Mouse (Mus musculus) ES-Bruce4 (cell line): ENCODE data around the gene Slc16a7. TPM values are rescaled to one million over a fixed set of nuclear protein-coding genes. Genes with fewer than 3 reads are reported as not detected.

Experiments used
- H3K27ac ChIP-seq: 2 replicates; pipeline ENCODE4 v1.5.1; 2012; ENCODE audit warnings: low read length, inconsistent platforms; ENCODE audit not compliant: insufficient read depth
- H3K27me3 ChIP-seq: 2 replicates; pipeline ENCODE4 v1.6.1; 2012; ENCODE audit warnings: mild to moderate bottlenecking, low read length, inconsistent platforms; ENCODE audit not compliant: control insufficient read depth, poor library complexity, insufficient read depth, severe bottlenecking
- H3K36me3 ChIP-seq: 2 replicates; pipeline ENCODE4 v1.6.1; 2012; ENCODE audit warnings: inconsistent platforms, mild to moderate bottlenecking, low read length, moderate library complexity; ENCODE audit not compliant: control insufficient read depth, poor library complexity, insufficient read depth, severe bottlenecking
- H3K4me1 ChIP-seq: one replicate; pipeline ENCODE4 v1.8.1; 2011; ENCODE audit warnings: low read length; ENCODE audit not compliant: control insufficient read depth, insufficient read depth
- H3K4me3 ChIP-seq: 2 replicates; pipeline ENCODE4 v1.5.1; 2011; ENCODE audit warnings: low read depth, mild to moderate bottlenecking, low read length
- H3K9ac ChIP-seq: 2 replicates; pipeline ENCODE4 v1.6.1; 2012; ENCODE audit warnings: low read depth, mild to moderate bottlenecking, inconsistent platforms; ENCODE audit not compliant: poor library complexity, severe bottlenecking
- H3K9me3 ChIP-seq: replicated peaks from 2 replicates; pipeline ENCODE4 v1.6.1; 2012; ENCODE audit warnings: mild to moderate bottlenecking, low read length, inconsistent platforms; ENCODE audit not compliant: control insufficient read depth, poor library complexity, insufficient read depth, severe bottlenecking
- CTCF ChIP-seq: IDR thresholded peaks from one replicate; pipeline ENCODE4 v1.8.1; 2011; ENCODE audit warnings: low read depth, low read length
- EP300 ChIP-seq: IDR thresholded peaks from 2 replicates; pipeline ENCODE4 v1.6.1; 2011; ENCODE audit warnings: low read depth, low read length; ENCODE audit not compliant: insufficient read depth
- POLR2A ChIP-seq: IDR thresholded peaks from one replicate; pipeline ENCODE4 v1.8.1; 2011; ENCODE audit warnings: low read length; ENCODE audit not compliant: insufficient read depth
- polyA plus RNA-seq: library from polyadenylated mRNA; stranded (reverse); fragments of >200 nt; gene quantifications from 2 replicates; pipeline ENCODE4 v1.2.4, GENCODE M21; 2011; ENCODE audit warnings: low read depth; ENCODE audit not compliant: missing spikeins, insufficient read depth, insufficient read length

Gene Slc16a7
- polyA plus RNA-seq, 1 experiment = 0.21 TPM

DNA sequence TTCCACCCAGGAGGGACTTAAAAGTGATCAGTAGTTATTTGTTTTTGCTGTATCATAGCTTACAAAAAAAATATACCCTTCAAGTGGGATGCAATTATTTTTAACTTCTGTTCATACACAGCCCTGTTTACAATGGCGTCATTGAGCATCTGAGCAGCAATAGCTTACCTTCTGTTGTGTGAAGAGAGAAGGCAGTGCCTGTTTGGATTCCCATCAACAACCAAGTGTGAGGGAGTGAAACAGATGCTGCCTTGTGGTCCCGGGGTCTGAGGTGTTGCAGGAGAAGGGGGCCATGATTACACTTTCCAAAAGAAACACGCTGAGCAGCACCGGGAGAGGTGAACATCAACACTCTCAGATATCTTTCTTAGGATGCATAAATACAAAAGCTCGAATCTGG lies 201.7 kb downstream of the Slc16a7 start:
- Histone ChIP-seq H3K9ac (no peak overlapping the region), H3K27ac (no peak overlapping the region), H3K4me1 (no peaks in the 10 kb centered on the region), H3K36me3 (no peaks in the 10 kb centered on the region), H3K27me3 (no peaks in the 10 kb centered on the region), H3K9me3 (no peaks in the 10 kb centered on the region), H3K4me3 (no peak overlapping the region)
- no peak for TF ChIP-seq POLR2A
- no peak for TF ChIP-seq EP300
- TF ChIP-seq CTCF = no peak

DNA sequence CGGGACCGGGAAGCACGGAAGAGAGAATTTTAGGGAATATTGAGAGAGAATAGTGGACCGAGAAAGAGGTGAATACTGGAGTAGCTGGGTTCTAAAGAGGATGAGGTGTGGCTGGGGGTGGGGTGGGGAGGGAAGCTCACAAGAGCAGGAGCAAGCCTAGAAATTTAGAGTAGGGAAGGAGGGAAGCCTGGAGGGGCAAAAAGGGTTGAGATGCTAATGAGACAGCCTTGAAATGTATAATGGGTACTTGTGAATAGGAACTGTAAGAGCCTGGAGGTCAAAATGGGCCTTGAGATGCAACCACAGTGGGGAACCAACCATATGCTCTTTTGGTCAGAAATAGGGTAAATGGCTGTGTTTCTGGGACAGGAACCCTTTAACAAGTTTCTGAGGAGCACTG lies 203.9 kb downstream of the Slc16a7 start:
- Histone ChIP-seq H3K4me1 (no peaks in the 10 kb centered on the region), H3K4me3 (no peak overlapping the region), H3K9me3 (no peaks in the 10 kb centered on the region), H3K9ac (no peak overlapping the region), H3K36me3 (no peaks in the 10 kb centered on the region), H3K27me3 (no peaks in the 10 kb centered on the region), H3K27ac (peak overlapping the region; percentile 69)
- no peak for TF ChIP-seq POLR2A
- 0 out of 2 replicates have a peak, but pooled peaks have one; percentile 66 for TF ChIP-seq EP300
- no peak for TF ChIP-seq CTCF

DNA sequence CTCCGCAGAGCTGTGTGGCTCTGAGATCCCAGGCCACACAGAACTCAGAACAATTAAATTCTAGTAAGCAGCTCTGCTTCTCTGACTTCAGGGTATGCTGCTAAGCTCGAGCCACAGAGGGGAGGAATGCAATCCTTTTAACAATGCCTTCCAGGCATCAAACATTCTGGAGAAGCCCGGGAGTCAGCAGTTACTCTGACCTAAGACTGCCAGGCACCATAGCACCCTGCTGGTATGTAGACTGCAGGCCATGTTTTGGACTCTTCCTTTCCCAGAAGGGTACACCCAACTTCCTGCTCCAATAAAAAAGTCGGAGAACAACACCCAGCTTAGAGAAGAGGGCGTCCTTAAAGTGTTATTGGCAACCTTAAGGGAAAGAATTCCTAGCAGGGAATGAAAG lies 205.1 kb downstream of the Slc16a7 start:
- H3K27ac ChIP-seq = peak overlapping the region; percentile 44; the same call in 1 of the 2 replicates
- no peaks in the 10 kb centered on the region for H3K36me3 ChIP-seq
- H3K4me1 ChIP-seq = no peaks in the 10 kb centered on the region
- no peak overlapping the region for H3K9ac ChIP-seq
- no peak for TF ChIP-seq CTCF
- peak; percentile 90 for TF ChIP-seq EP300
- no peak for TF ChIP-seq POLR2A
- no peaks in the 10 kb centered on the region for H3K27me3 ChIP-seq
- H3K9me3 ChIP-seq = no peaks in the 10 kb centered on the region
- no peak overlapping the region for H3K4me3 ChIP-seq

DNA sequence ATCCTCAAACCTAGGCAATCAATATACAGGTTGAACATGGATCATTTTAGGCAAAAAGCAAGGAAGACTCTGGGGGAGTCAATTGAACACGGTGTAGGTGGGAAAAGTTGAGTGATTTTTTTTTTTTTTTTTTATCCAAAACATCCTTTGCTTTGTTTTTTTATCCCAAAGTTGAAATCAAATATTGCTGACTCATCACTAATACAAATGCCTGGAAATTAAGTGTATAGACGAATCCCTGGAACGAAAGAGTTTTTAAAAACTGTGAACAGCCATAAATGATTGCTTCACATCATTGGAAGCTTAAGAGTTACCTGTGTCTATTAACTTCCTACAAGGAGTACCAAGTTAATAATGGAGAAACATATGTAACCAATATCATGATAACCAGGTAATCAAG lies 206.7 kb downstream of the Slc16a7 start:
- Histone ChIP-seq H3K27ac (no peak overlapping the region), H3K27me3 (no peaks in the 10 kb centered on the region), H3K9me3 (no peaks in the 10 kb centered on the region), H3K4me3 (no peak overlapping the region), H3K9ac (no peak overlapping the region), H3K36me3 (no peaks in the 10 kb centered on the region), H3K4me1 (no peaks in the 10 kb centered on the region)
- TF ChIP-seq POLR2A = no peak
- no peak for TF ChIP-seq CTCF
- TF ChIP-seq EP300 = no peak

DNA sequence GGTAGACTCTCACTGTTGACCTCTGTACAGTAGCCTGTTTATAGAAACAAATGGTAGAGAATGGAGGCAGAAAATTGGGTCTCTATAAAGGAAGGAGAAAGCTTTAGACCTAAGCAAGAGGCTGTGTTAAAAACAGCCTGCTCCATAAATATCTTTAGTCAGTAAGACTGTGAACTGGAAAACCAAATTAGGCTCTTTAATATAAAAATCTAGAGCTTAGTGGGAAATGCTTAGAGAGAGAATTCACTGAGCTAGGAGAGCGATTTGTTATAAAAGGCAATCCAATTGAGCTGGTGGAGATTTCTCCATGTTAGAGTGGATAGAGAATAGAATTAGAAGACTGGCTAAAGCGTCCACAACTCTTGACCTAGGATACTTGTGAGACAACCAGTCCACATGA lies 211.5 kb downstream of the Slc16a7 start:
- no peak for TF ChIP-seq CTCF
- no peak for TF ChIP-seq EP300
- no peak for TF ChIP-seq POLR2A
- Histone ChIP-seq H3K36me3 (no peaks in the 10 kb centered on the region), H3K27ac (no peak overlapping the region)

DNA sequence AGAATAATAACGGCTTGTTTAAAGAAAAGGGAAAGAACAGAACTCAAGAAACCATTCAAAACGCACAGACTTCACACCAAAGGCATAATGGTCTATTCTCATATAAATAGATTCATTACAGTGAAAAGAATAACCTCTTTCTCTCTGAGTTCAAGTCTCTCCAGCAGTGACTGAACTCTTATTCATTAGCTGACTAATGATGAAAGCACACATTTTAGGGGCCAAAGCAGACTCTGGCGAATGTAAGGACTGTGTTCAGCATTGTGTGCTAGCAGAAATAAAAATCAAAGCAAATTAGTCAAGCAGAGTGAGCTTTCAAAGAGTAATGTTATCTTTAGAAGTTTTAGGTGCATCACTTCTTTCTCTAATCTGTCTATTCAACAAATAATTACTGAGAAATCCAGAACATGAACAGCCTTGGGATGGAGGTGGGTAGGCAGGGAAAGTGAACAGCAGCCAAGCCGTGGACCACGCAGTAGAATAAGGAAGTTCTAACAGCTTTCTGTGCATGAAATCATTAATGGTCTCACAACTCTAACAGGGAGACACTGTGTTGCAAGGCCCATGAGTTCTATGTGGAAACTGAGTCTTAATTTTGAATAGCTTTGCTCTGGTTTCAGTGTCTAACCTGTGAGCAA lies 214.1 kb downstream of the Slc16a7 start:
- no peak overlapping the region for H3K9ac ChIP-seq
- no peaks in the 10 kb centered on the region for H3K36me3 ChIP-seq
- H3K4me3 ChIP-seq = no peak overlapping the region
- no peaks in the 10 kb centered on the region for H3K27me3 ChIP-seq
- no peak for TF ChIP-seq EP300
- TF ChIP-seq POLR2A = no peak
- H3K4me1 ChIP-seq = no peaks in the 10 kb centered on the region
- no peak overlapping the region for H3K27ac ChIP-seq
- H3K9me3 ChIP-seq = no peaks in the 10 kb centered on the region

More for the DNA sequence above, 211.5 kb downstream of the Slc16a7 start:
- Histone ChIP-seq H3K9ac (no peak overlapping the region), H3K27me3 (no peaks in the 10 kb centered on the region), H3K9me3 (no peaks in the 10 kb centered on the region), H3K4me1 (no peaks in the 10 kb centered on the region), H3K4me3 (no peak overlapping the region)
